Mouse (Mus musculus): Measurements from ENCODE around the gene Grtp1. TPM values are rescaled to one million over a fixed set of nuclear protein-coding genes. Genes with fewer than 3 reads are reported as not detected.
"Not testable (repeated sequence)": the region's sequence is repeated elsewhere in the genome, so short reads cannot be mapped to it uniquely, and the experiment has no call there.

The Grtp1 gene
- polyA plus RNA-seq, 1 experiment from 2014 or later: 17.6 TPM

- DNase-seq (no peak), ATAC-seq (ENCODE audit: low FRiP score, low TSS enrichment) (no peak)
- Histone ChIP-seq H3K9me3 (ENCODE audit: control insufficient read depth, low read length) (no peaks in the 10 kb centered on the region), H3K4me3 (replicated peaks; ENCODE audit: low read depth, low read length) (no peak overlapping the region), H3K9ac (replicated peaks; ENCODE audit: low read length) (no peak overlapping the region), H3K4me2 (ENCODE audit: low read length) (no peak overlapping the region), H3K36me3 (ENCODE audit: control insufficient read depth, insufficient read depth, low read length) (peaks cover 100% of the 10 kb centered on the region), H3K27ac (replicated peaks; ENCODE audit: low read depth, low read length) (no peak overlapping the region), H3K27me3 (ENCODE audit: control insufficient read depth, insufficient read depth, low read length) (no peaks in the 10 kb centered on the region), H3K4me1 (ENCODE audit: control insufficient read depth, insufficient read depth, low read length) (no peaks in the 10 kb centered on the region)
- 92% methylated on average over 5 of the region's 5 CpGs for WGBS
These were observed 58.7 kb downstream of the Grtp1 start for GRCm38 (mm10) chr8:13141681-13142080.

GRCm38 (mm10) chr8:13139641-13140182 lies 60.7 kb downstream of the Grtp1 start:
- H3K4me1 ChIP-seq (ENCODE audit: control insufficient read depth, insufficient read depth, low read length): no peaks in the 10 kb centered on the region
- DNase-seq (no peak), ATAC-seq (ENCODE audit: low FRiP score, low TSS enrichment) (no peak)
- H3K36me3 ChIP-seq (ENCODE audit: control insufficient read depth, insufficient read depth, low read length): peaks cover 100% of the 10 kb centered on the region
- no peak overlapping the region for H3K4me3 ChIP-seq (replicated peaks; ENCODE audit: low read depth, low read length)
- 100% methylated on average over 6 of the region's 6 CpGs for WGBS
- H3K27ac ChIP-seq (replicated peaks; ENCODE audit: low read depth, low read length): no peak overlapping the region
- H3K9me3 ChIP-seq (ENCODE audit: control insufficient read depth, low read length): no peaks in the 10 kb centered on the region
- no peaks in the 10 kb centered on the region for H3K27me3 ChIP-seq (ENCODE audit: control insufficient read depth, insufficient read depth, low read length)
- H3K9ac ChIP-seq (replicated peaks; ENCODE audit: low read length): no peak overlapping the region
- H3K4me2 ChIP-seq (ENCODE audit: low read length): no peak overlapping the region

GRCm38 (mm10) chr8:13132220-13132619 lies 68.2 kb downstream of the Grtp1 start:
- not testable (repeated sequence) for H3K27me3 ChIP-seq (ENCODE audit: control insufficient read depth, insufficient read depth, low read length); H3K4me3 ChIP-seq (replicated peaks; ENCODE audit: low read depth, low read length); H3K27ac ChIP-seq (replicated peaks; ENCODE audit: low read depth, low read length); H3K9ac ChIP-seq (replicated peaks; ENCODE audit: low read length); H3K9me3 ChIP-seq (ENCODE audit: control insufficient read depth, low read length); H3K4me2 ChIP-seq (ENCODE audit: low read length); H3K4me1 ChIP-seq (ENCODE audit: control insufficient read depth, insufficient read depth, low read length); ATAC-seq (ENCODE audit: low FRiP score, low TSS enrichment)
- peaks cover 97% of the 10 kb centered on the region for H3K36me3 ChIP-seq (ENCODE audit: control insufficient read depth, insufficient read depth, low read length)
- 71% methylated on average over 9 of the region's 9 CpGs for WGBS
- DNase-seq: peak; percentile 78

- peaks cover 82% of the 10 kb centered on the region for H3K36me3 ChIP-seq (ENCODE audit: control insufficient read depth, insufficient read depth, low read length)
- H3K27ac ChIP-seq (replicated peaks; ENCODE audit: low read depth, low read length): no peak overlapping the region
- H3K9me3 ChIP-seq (ENCODE audit: control insufficient read depth, low read length): no peaks in the 10 kb centered on the region
- H3K27me3 ChIP-seq (ENCODE audit: control insufficient read depth, insufficient read depth, low read length): no peaks in the 10 kb centered on the region
- no peak overlapping the region for H3K4me2 ChIP-seq (ENCODE audit: low read length)
- H3K4me1 ChIP-seq (ENCODE audit: control insufficient read depth, insufficient read depth, low read length): no peaks in the 10 kb centered on the region
- H3K9ac ChIP-seq (replicated peaks; ENCODE audit: low read length): no peak overlapping the region
- no peak for ATAC-seq (ENCODE audit: low FRiP score, low TSS enrichment)
- DNase-seq: no peak
- no peak overlapping the region for H3K4me3 ChIP-seq (replicated peaks; ENCODE audit: low read depth, low read length)
- 95% methylated on average over 8 of the region's 8 CpGs for WGBS
These were observed 75.5 kb downstream of the Grtp1 start for GRCm38 (mm10) chr8:13124897-13125296.

DNA sequence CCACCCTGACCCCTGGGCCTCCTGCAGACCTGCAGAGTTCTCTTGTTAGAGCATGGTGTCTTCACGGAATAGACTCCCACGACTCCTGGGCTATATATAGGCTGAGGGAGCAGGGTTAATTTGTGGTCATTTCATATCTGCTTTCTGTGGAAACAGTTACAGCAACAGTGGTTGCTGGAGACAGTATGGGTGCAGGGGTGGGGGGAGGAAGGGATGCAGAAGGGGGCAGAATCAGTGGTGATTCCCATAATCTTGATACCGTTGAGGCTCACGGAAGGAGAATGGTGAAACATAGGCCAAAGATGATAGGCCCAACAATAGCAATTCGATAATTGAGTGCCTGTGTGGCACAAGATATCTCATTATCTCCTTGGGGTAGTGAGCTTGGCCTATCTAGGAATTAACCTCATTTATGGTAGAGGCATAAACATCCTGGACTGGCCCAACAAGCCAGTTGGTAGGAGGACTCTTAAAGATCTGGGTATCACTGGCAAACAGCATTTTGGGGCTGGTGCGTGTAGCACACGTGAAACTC lies 77.5 kb downstream of the Grtp1 start:
- 95% methylated on average over 7 of the region's 7 CpGs for WGBS
- Histone ChIP-seq H3K36me3 (ENCODE audit: control insufficient read depth, insufficient read depth, low read length) (peaks cover 67% of the 10 kb centered on the region), H3K27me3 (ENCODE audit: control insufficient read depth, insufficient read depth, low read length) (no peaks in the 10 kb centered on the region), H3K4me2 (ENCODE audit: low read length) (no peak overlapping the region), H3K9ac (replicated peaks; ENCODE audit: low read length) (no peak overlapping the region), H3K27ac (replicated peaks; ENCODE audit: low read depth, low read length) (no peak overlapping the region), H3K4me3 (replicated peaks; ENCODE audit: low read depth, low read length) (no peak overlapping the region), H3K9me3 (ENCODE audit: control insufficient read depth, low read length) (no peaks in the 10 kb centered on the region), H3K4me1 (ENCODE audit: control insufficient read depth, insufficient read depth, low read length) (no peaks in the 10 kb centered on the region)
- DNase-seq: no peak
- ATAC-seq (ENCODE audit: low FRiP score, low TSS enrichment): no peak

MicroRNA genes within 50 kb of the gene (microRNA counts, 519-probe panel; counts per million panel counts)
- not detected for microRNA mmu-miR-1968

Small RNAs within 50 kb of the gene (microRNA-seq; reads per million reads assigned to microRNA genes)
- gene Mir1968: 15.6 reads per million, percentile 38 among the genes with 10 or more reads in this experiment
- gene Mir7065: not detected

Other genes starting within 250 kb of the Grtp1 start
- gene F7, start 174.6 kb downstream of the Grtp1 start, polyA plus RNA-seq (2014; fragmentation: Nextera tagmentation; extraction: Ambion mirVana): not detected in 2 replicates
- gene F10, start 163.3 kb downstream of the Grtp1 start, polyA plus RNA-seq (2014; fragmentation: Nextera tagmentation; extraction: Ambion mirVana): 0.29 TPM in 1 of 2 replicates, not detected in the other
- gene Proz, start 139.7 kb downstream of the Grtp1 start, polyA plus RNA-seq (2014; fragmentation: Nextera tagmentation; extraction: Ambion mirVana): 1.4 TPM in 2 replicates
- 31.1 and 39.7 TPM in 2 replicates for gene Pcid2, start 95.2 kb downstream of the Grtp1 start, polyA plus RNA-seq (2014; fragmentation: Nextera tagmentation; extraction: Ambion mirVana)
- gene Cul4a, start 95.0 kb downstream of the Grtp1 start, polyA plus RNA-seq (2014; fragmentation: Nextera tagmentation; extraction: Ambion mirVana): 49.9 and 76.6 TPM in 2 replicates
- gene Lamp1, start 41.5 kb downstream of the Grtp1 start, polyA plus RNA-seq (2014; fragmentation: Nextera tagmentation; extraction: Ambion mirVana): 252 and 292 TPM in 2 replicates
- gene Adprhl1, start 53.5 kb upstream of the Grtp1 start, polyA plus RNA-seq (2014; fragmentation: Nextera tagmentation; extraction: Ambion mirVana): not detected in 2 replicates
- 29.4 and 35.5 TPM in 2 replicates for gene Dcun1d2, start 87.5 kb upstream of the Grtp1 start, polyA plus RNA-seq (2014; fragmentation: Nextera tagmentation; extraction: Ambion mirVana)
- gene Tmco3, start 87.6 kb upstream of the Grtp1 start, polyA plus RNA-seq (2014; fragmentation: Nextera tagmentation; extraction: Ambion mirVana): 34.6 and 39.0 TPM in 2 replicates
- gene Tfdp1, start 138.1 kb upstream of the Grtp1 start, polyA plus RNA-seq (2014; fragmentation: Nextera tagmentation; extraction: Ambion mirVana): 77.9 and 112 TPM in 2 replicates
- not detected in 2 replicates for gene Atp4b, start 196.2 kb upstream of the Grtp1 start, polyA plus RNA-seq (2014; fragmentation: Nextera tagmentation; extraction: Ambion mirVana)
- gene Grk1, start 204.5 kb upstream of the Grtp1 start, polyA plus RNA-seq (2014; fragmentation: Nextera tagmentation; extraction: Ambion mirVana): not detected in 2 replicates
- gene Tmem255b, start 234.6 kb upstream of the Grtp1 start, polyA plus RNA-seq (2014; fragmentation: Nextera tagmentation; extraction: Ambion mirVana): 0.29 TPM in 1 of 2 replicates, not detected in the other

All from midbrain, embryonic 14.5 days (tissue).